Mouse (Mus musculus) kidney, postnatal 14 days (tissue): Measurements from ENCODE around the gene Prr13.

Source experiments
- DNase-seq: peaks from one replicate; pipeline ENCODE4 v3.0.0; 2022; ENCODE audit warnings: mixed read lengths

Prr13 gene

GRCm38 (mm10) chr15:102458904-102459317 is at the start of gene Prr13:
Gene Prr13, plus strand, starts transcription at chr15:102459028.
- peak; percentile 96 for DNase-seq

GRCm38 (mm10) chr15:102409286-102409685 is 49.5 kb upstream of the Prr13 start:
- no peak for DNase-seq

GRCm38 (mm10) chr15:102411077-102411476 is 47.8 kb upstream of the Prr13 start:
- no peak for DNase-seq

GRCm38 (mm10) chr15:102413687-102414086 is 45.1 kb upstream of the Prr13 start:
- no peak for DNase-seq

- no peak for DNase-seq
Measured at GRCm38 (mm10) chr15:102417524-102417923, 41.3 kb upstream of the Prr13 start.

GRCm38 (mm10) chr15:102420986-102421385 is 37.8 kb upstream of the Prr13 start:
- DNase-seq: no peak

GRCm38 (mm10) chr15:102421437-102421836 is 37.4 kb upstream of the Prr13 start:
- peak; percentile 67 for DNase-seq

- DNase-seq: no peak
Measured at GRCm38 (mm10) chr15:102423602-102424240, 35.1 kb upstream of the Prr13 start.

- DNase-seq: no peak
Measured at GRCm38 (mm10) chr15:102424657-102425056, 34.2 kb upstream of the Prr13 start.

GRCm38 (mm10) chr15:102426963-102427362 is 31.9 kb upstream of the Prr13 start:
- DNase-seq: no peak

- no peak for DNase-seq
Measured at GRCm38 (mm10) chr15:102432046-102432445, 26.8 kb upstream of the Prr13 start.

- DNase-seq: no peak
Measured at GRCm38 (mm10) chr15:102433173-102433572, 25.7 kb upstream of the Prr13 start.

GRCm38 (mm10) chr15:102442490-102442889 is 16.3 kb upstream of the Prr13 start:
- DNase-seq: peak; percentile 87

GRCm38 (mm10) chr15:102445146-102445545 is 13.7 kb upstream of the Prr13 start, which contains the start of gene Amhr2:
Gene Amhr2, plus strand, starts transcription at chr15:102445367.
- DNase-seq: no peak

GRCm38 (mm10) chr15:102446448-102446847 is 12.4 kb upstream of the Prr13 start:
- no peak for DNase-seq

GRCm38 (mm10) chr15:102449366-102449765 is 9.5 kb upstream of the Prr13 start:
- DNase-seq: no peak

GRCm38 (mm10) chr15:102450928-102451327 is 7.9 kb upstream of the Prr13 start:
- DNase-seq: peak; percentile 29

GRCm38 (mm10) chr15:102451666-102452430 is 7.0 kb upstream of the Prr13 start:
- DNase-seq: no peak

GRCm38 (mm10) chr15:102455993-102456392 is 2.8 kb upstream of the Prr13 start:
- no peak for DNase-seq

- DNase-seq: no peak
Measured at GRCm38 (mm10) chr15:102458050-102458736, 635 bp upstream of the Prr13 start.

- no peak for DNase-seq
Measured at GRCm38 (mm10) chr15:102459381-102459780, 553 bp downstream of the Prr13 start.

GRCm38 (mm10) chr15:102459847-102460246 is 1.0 kb downstream of the Prr13 start:
- no peak for DNase-seq

- DNase-seq: no peak
Measured at GRCm38 (mm10) chr15:102460409-102460808, 1.6 kb downstream of the Prr13 start.

GRCm38 (mm10) chr15:102460971-102461370 is 2.1 kb downstream of the Prr13 start:
- DNase-seq: no peak
